Mouse (Mus musculus) bone marrow macrophage, adult 2 months (primary cell): ENCODE data around the gene Cspg4.

ENCODE experiments used
- CTCF ChIP-seq: IDR thresholded peaks from 2 replicates; pipeline ENCODE4 v1.5.1; 2012; ENCODE audit warnings: low read depth, mild to moderate bottlenecking, low read length, moderate library complexity
- POLR2A ChIP-seq: IDR thresholded peaks from 2 replicates; pipeline ENCODE4 v1.6.1; 2012; ENCODE audit warnings: mild to moderate bottlenecking, low read depth, low read length, borderline replicate concordance

GRCm38 (mm10) chr9:56913991-56914390 is 49.2 kb downstream of the Cspg4 start:
- TF ChIP-seq POLR2A (no peak), CTCF (no peak)
